Mouse (Mus musculus) forebrain, embryonic 12.5 days (tissue): ENCODE data around the gene Fkbp10. TPM values are rescaled to one million over a fixed set of nuclear protein-coding genes. Genes with fewer than 3 reads are reported as not detected.
A peak's percentile ranks its signal among the peaks of the same experiment; 100 is the strongest.

Source experiments
- ATAC-seq: fragments of 200-750 bp; cut with Nextera tagmentation; 2 replicates; pipeline ENCODE4 v1.8.0; 2017; ENCODE audit warnings: moderate TSS enrichment; ENCODE audit not compliant: low FRiP score
- H3K27ac ChIP-seq: fragments of 300-500 bp; sonication (generic); 2 replicates; pipeline ENCODE4 v1.5.1; 2016; ENCODE audit warnings: mild to moderate bottlenecking
- H3K27me3 ChIP-seq: fragments of 300-500 bp; sonication (generic); 2 replicates; pipeline ENCODE4 v1.6.1; 2016; ENCODE audit warnings: mild to moderate bottlenecking
- H3K36me3 ChIP-seq: fragments of 300-500 bp; sonication (generic); replicated peaks from 2 replicates; pipeline ENCODE4 v1.6.1; 2016; ENCODE audit warnings: mild to moderate bottlenecking
- H3K4me1 ChIP-seq: fragments of 300-500 bp; sonication (generic); 2 replicates; pipeline ENCODE4 v1.6.1; 2016
- H3K4me2 ChIP-seq: fragments of 300-500 bp; sonication (generic); 2 replicates; pipeline ENCODE4 v1.6.1; 2016; ENCODE audit warnings: mild to moderate bottlenecking, moderate library complexity
- H3K4me3 ChIP-seq: fragments of 300-500 bp; sonication (generic); replicated peaks from 2 replicates; pipeline ENCODE4 v1.5.1; 2016; ENCODE audit warnings: mild to moderate bottlenecking
- H3K9ac ChIP-seq: fragments of 300-500 bp; sonication (generic); 2 replicates; pipeline ENCODE4 v1.6.1; 2016; ENCODE audit warnings: mild to moderate bottlenecking
- H3K9me3 ChIP-seq: fragments of 300-500 bp; sonication (generic); 2 replicates; pipeline ENCODE4 v1.6.1; 2016
- WGBS: fragments of 180-500 bp; shearing (Covaris S2); methylation state at CpG from one replicate; pipeline ENCODE4 v1.1.7; 2016; 5-methylcytosine and 5-hydroxymethylcytosine counted together
- polyA plus RNA-seq: library from polyadenylated mRNA; unstranded; fragments of >200 nt; fragmentation: Nextera tagmentation; extraction: Ambion mirVana; gene quantifications from 2 replicates; pipeline ENCODE4 v1.2.1, GENCODE M21; 2016

Gene Fkbp10
- polyA plus RNA-seq, 1 experiment from 2014 or later, result 32.1 TPM

DNA sequence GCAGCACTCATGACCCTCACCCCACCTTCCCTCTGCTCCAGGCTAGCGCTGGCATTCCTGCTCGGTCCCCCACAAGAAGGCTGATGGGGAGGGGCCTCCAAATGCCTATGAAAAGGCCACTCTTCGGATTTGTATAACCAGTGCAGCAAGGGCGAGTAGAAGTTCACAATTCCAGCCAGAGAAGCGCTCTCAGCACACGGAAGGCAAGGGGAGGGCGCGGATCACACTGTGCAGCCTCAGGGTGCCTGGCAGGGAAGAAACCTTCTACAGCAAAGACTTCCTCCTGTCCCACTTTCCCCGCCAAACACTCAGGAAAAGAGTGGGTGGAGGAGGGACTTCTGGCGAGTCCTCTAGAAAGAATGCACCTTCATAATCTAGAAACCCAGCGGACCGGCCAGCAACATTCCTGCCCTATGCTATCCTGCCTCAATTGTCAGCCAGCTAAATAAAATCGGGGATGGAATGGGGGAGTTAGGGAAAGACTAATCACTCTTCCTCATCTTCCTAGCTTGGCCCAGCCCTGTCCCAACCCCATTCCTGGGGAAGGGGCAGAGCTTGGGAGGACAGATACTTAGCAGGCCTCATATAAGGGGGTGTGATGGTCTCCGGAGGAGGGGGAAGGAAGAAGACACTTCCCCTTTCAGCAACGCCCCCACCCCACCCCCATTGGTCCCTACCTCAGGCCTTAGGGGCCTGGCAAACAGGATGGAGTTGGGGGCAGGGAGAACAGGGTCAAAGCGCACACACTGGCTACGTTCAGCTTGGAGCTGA, 19.5 kb upstream of the Fkbp10 start:
- Histone ChIP-seq H3K27ac (no peak overlapping the region; the same call in 1 of the 2 replicates), H3K4me2 (peak overlapping the region; percentile 63), H3K27me3 (peaks cover 46% of the 10 kb centered on the region), H3K36me3 (no peaks in the 10 kb centered on the region), H3K9ac (peak overlapping the region; percentile 77; the same call in 1 of the 2 replicates), H3K9me3 (no peaks in the 10 kb centered on the region), H3K4me1 (peaks cover 32% of the 10 kb centered on the region), H3K4me3 (peak overlapping the region; percentile 64)
- WGBS, result 26% methylated on average over 16 of the region's 17 CpGs
- no peak for ATAC-seq

- peak overlapping the region; percentile 63 for H3K4me2 ChIP-seq
- H3K27ac ChIP-seq, result peak overlapping the region; percentile 69; the same call in 1 of the 2 replicates
- 3% methylated on average over 40 of the region's 42 CpGs for WGBS
- peak overlapping the region; percentile 77 for H3K9ac ChIP-seq
- ATAC-seq, result no peak; the same call in 1 of the 2 replicates
- H3K4me1 ChIP-seq, result peaks cover 27% of the 10 kb centered on the region
- no peaks in the 10 kb centered on the region for H3K36me3 ChIP-seq
- H3K4me3 ChIP-seq, result peak overlapping the region; percentile 64
- no peaks in the 10 kb centered on the region for H3K9me3 ChIP-seq
- peaks cover 46% of the 10 kb centered on the region for H3K27me3 ChIP-seq
These were observed 18.5 kb upstream of the Fkbp10 start for GRCm38 (mm10) chr11:100396886-100397599.

DNA sequence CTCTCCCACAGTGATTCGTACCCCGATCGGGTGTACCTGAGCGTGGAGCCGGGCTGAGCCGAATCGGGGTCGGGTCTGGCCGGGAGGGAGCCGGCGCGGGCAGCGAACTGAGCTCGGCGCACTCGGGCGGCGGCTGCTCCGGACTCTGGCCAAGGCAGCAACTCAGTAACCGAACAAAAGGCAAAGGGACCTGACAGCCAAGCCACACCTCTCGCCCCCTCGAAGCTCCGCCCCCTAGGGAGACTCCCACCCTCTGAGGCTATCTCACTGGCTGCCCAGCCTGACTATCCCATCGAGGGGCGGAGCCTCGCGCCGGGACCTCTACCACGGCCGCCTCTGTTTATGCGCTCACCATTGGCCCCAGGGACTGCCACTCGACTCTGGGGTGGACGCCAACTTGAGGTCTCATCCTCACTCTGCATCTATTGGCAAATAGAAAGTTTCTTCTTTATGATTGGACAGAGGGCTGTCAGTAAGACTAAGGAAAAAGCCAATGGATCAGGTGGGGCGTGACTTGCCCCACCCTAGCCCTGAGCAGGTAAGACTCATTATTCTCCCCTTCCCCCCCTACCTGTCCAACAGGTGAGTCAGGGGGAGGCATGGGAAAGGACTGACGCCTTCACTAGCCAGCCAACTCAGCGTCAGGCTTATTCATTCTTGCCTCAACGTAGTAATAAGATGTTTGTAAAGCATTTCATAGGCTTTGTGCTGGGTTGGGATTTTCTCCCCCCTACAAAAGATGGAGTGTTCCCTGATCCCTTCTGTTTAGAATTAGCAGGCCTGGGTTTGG, 17.7 kb upstream of the Fkbp10 start, which contains the start of gene Jup:
Jup (minus strand) TSS at position 164 of the 790 bp plus-strand sequence.
- Histone ChIP-seq H3K4me1 (peaks cover 30% of the 10 kb centered on the region), H3K4me2 (peak within 1 kb of the TSS; percentile 63), H3K9me3 (no peaks in the 10 kb centered on the region), H3K9ac (peak within 1 kb of the TSS; percentile 77), H3K27ac (peak within 1 kb of the TSS; percentile 69; the same call in 1 of the 2 replicates), H3K27me3 (peaks cover 46% of the 10 kb centered on the region), H3K36me3 (no peaks in the 10 kb centered on the region), H3K4me3 (peak within 1 kb of the TSS; percentile 64)
- 2% methylated on average over 37 of the region's 37 CpGs for WGBS
- peak; percentile 99 for ATAC-seq

DNA sequence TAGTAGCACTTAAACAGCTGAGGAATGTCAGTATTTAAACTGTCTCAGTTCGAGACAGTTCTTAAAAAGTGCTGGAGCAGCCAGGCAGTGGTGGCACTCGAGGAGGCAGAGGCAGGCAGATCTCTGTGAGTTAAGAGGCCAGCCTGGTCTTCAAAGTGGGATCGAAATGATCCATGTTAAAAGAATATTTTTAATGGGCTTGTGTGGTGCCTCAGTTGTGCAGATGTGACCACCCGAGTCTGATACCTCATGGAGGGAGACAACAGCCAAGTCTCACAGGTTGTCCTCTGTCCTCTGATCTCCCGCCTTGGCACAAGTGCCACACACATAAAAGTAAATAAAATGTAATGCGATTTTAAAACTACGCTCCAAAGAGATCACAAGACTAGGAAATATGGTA, 17.0 kb upstream of the Fkbp10 start:
- Histone ChIP-seq H3K4me1 (peaks cover 36% of the 10 kb centered on the region), H3K27me3 (peaks cover 44% of the 10 kb centered on the region), H3K4me2 (peak overlapping the region; percentile 63; the same call in 1 of the 2 replicates), H3K27ac (no peak overlapping the region), H3K9ac (no peak overlapping the region), H3K9me3 (no peaks in the 10 kb centered on the region), H3K36me3 (no peaks in the 10 kb centered on the region), H3K4me3 (no peak overlapping the region)
- no peak for ATAC-seq
- WGBS, result 94% methylated on average over 7 of the region's 7 CpGs

GRCm38 (mm10) chr11:100399320-100399719, 16.2 kb upstream of the Fkbp10 start:
- Histone ChIP-seq H3K27ac (no peak overlapping the region), H3K4me2 (no peak overlapping the region), H3K27me3 (peaks cover 36% of the 10 kb centered on the region), H3K4me3 (no peak overlapping the region), H3K9ac (no peak overlapping the region), H3K9me3 (no peaks in the 10 kb centered on the region), H3K36me3 (no peaks in the 10 kb centered on the region), H3K4me1 (peaks cover 36% of the 10 kb centered on the region)
- ATAC-seq, result no peak
- WGBS, result 76% methylated on average over 9 of the region's 9 CpGs

GRCm38 (mm10) chr11:100399727-100400538, 15.6 kb upstream of the Fkbp10 start:
- no peak overlapping the region for H3K27ac ChIP-seq
- WGBS, result 79% methylated on average over 12 of the region's 12 CpGs
- no peaks in the 10 kb centered on the region for H3K9me3 ChIP-seq
- H3K4me3 ChIP-seq, result no peak overlapping the region
- peaks cover 36% of the 10 kb centered on the region for H3K4me1 ChIP-seq
- no peaks in the 10 kb centered on the region for H3K36me3 ChIP-seq
- no peak overlapping the region for H3K4me2 ChIP-seq
- ATAC-seq, result no peak
- no peak overlapping the region for H3K9ac ChIP-seq
- peaks cover 30% of the 10 kb centered on the region for H3K27me3 ChIP-seq

DNA sequence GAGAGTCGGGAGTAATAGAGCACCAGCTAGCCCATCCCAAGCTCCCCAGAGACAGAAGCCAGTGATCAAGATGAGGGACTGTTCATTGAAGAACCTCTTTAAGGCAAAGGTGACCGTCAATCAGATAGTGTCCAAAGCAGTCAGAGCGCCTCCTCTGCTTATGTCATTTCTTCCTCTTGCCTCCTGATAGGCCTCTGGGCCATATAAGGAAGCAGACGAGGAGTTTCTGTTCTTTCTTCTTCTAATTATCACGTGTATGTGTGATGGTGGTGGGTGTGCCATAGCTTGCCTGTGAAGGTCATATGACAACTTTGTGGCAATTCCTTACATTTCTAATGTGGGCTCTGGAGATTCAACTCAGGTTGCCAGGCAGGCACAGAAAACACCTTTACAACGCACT, 14.7 kb upstream of the Fkbp10 start:
- WGBS, result 80% methylated on average over 6 of the region's 6 CpGs
- Histone ChIP-seq H3K4me1 (peaks cover 27% of the 10 kb centered on the region), H3K9ac (no peak overlapping the region), H3K4me3 (no peak overlapping the region), H3K4me2 (no peak overlapping the region), H3K27me3 (peaks cover 21% of the 10 kb centered on the region), H3K9me3 (no peaks in the 10 kb centered on the region), H3K27ac (no peak overlapping the region), H3K36me3 (no peaks in the 10 kb centered on the region)
- no peak for ATAC-seq

DNA sequence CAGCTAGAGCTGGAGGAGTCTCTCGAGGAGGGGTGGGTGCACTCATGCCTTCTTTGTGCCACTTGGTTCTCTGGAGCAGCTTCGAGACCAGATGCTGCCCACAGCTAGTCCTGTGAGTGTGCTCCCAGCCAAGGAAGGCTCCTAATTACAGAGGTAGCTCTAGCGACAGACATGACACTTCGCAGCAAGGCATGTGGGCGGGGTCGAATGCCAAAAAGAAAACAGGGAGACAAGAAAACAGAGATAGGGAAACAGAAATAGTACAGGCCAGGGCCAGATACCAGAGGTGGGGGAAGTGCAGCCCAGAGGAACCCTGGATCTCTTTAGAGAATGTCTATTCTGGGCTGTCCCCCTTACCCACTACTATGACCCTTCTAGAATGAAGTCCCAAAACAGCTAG, 13.3 kb upstream of the Fkbp10 start:
- peaks cover 7% of the 10 kb centered on the region for H3K27me3 ChIP-seq
- ATAC-seq, result no peak
- H3K9ac ChIP-seq, result no peak overlapping the region
- H3K27ac ChIP-seq, result no peak overlapping the region
- WGBS, result 48% methylated on average over 6 of the region's 6 CpGs
- no peaks in the 10 kb centered on the region for H3K9me3 ChIP-seq
- H3K4me2 ChIP-seq, result no peak overlapping the region
- peaks cover 14% of the 10 kb centered on the region for H3K4me1 ChIP-seq
- no peaks in the 10 kb centered on the region for H3K36me3 ChIP-seq
- no peak overlapping the region for H3K4me3 ChIP-seq

GRCm38 (mm10) chr11:100402682-100403081, 12.8 kb upstream of the Fkbp10 start:
- no peaks in the 10 kb centered on the region for H3K36me3 ChIP-seq
- H3K9ac ChIP-seq, result no peak overlapping the region
- no peak for ATAC-seq
- no peak overlapping the region for H3K4me2 ChIP-seq
- H3K27me3 ChIP-seq, result peaks cover 4% of the 10 kb centered on the region; the same call in 1 of the 2 replicates
- no peaks in the 10 kb centered on the region for H3K9me3 ChIP-seq
- peaks cover 12% of the 10 kb centered on the region; the same call in 1 of the 2 replicates for H3K4me1 ChIP-seq
- no peak overlapping the region for H3K4me3 ChIP-seq
- H3K27ac ChIP-seq, result no peak overlapping the region
- WGBS, result 75% methylated on average over 2 of the region's 2 CpGs

DNA sequence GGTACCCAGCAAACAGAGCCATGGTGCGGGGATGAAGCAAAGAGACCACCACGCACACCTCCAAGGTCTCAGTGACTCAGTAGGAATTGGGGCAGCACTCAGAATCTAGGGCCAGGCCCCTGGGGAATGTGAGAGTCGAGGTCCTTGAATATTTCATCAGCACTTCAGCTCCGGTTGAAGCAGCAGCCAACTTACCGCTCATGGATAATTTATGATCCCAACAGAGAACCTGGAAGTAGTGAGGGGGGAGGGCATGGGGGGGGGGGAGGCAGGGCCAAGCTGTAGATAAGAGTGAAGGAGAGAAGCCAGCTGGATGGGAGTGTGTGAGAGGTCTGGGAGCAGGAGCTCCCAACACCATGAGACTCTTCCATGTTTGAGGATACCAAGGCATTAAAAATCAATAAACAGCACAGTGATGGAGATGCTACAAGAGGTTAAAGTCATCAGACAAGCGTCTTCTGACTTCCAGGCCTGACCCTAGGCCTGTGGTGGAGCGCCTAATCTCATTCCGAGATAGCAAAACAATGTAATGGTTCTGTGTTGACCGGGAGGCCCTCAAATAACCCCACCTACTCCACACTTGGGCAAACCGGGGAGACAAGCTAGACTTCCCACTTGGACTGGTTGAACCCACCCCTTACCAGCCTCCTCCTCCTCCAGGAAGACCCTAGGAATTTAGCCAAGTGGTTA, 11.9 kb upstream of the Fkbp10 start:
- no peaks in the 10 kb centered on the region for H3K9me3 ChIP-seq
- no peak for ATAC-seq
- H3K4me3 ChIP-seq, result no peak overlapping the region
- H3K4me2 ChIP-seq, result no peak overlapping the region
- no peak overlapping the region for H3K27ac ChIP-seq
- no peaks in the 10 kb centered on the region for H3K36me3 ChIP-seq
- peaks cover 10% of the 10 kb centered on the region; the same call in 1 of the 2 replicates for H3K4me1 ChIP-seq
- 83% methylated on average over 10 of the region's 10 CpGs for WGBS
- H3K9ac ChIP-seq, result no peak overlapping the region
- peaks cover 4% of the 10 kb centered on the region; the same call in 1 of the 2 replicates for H3K27me3 ChIP-seq
